Mouse (Mus musculus) layer of hippocampus, postnatal 36 days (tissue): ENCODE measurements around the gene Myh14. TPM values are rescaled to one million over a fixed set of nuclear protein-coding genes. Genes with fewer than 3 reads are reported as not detected.
"Not testable (repeated sequence)": the region's sequence is repeated elsewhere in the genome, so short reads cannot be mapped to it uniquely, and the experiment has no call there.

Experiments used
- DNase-seq, 2 experiments: peaks; one replicate each; pipeline ENCODE4 v3.0.0; 2022
- total RNA-seq, 2 experiments: library from RNA; stranded (reverse); gene quantifications; 2 replicates each; pipeline ENCODE4 v1.2.3; 2021

Myh14 gene
- total RNA-seq, result 10 to 100 TPM; 27.7 to 28.1 TPM

DNA sequence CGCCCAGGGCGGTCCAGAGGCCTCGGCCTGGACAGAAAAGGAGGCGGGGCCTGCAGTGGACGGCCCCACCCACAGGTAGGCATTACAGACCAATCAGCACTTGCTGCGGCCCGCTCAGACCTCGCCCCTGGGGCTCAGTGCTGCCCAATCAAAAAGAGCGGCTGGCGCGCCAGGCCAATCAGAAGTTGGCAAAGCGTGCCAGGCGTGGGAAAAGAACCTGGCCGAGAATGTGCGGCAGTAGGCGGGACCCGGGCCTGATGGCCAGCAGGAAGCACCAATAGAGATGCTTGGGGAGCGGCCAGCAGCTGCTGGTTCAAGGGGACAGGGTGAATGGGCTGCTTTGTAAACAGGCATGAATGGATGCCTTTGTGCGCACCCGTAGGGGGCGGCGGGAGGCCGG lies at the start of gene Myh14:
Gene Myh14, minus strand, starts transcription at position 41 of the 400 bp plus-strand sequence.
- peak; percentile 93 to 96 for DNase-seq

- DNase-seq, result no peak
Measured at GRCm38 (mm10) chr7:44709881-44710280, 39.2 kb upstream of the Myh14 start.

- DNase-seq, result no peak
Measured at GRCm38 (mm10) chr7:44708574-44708973, 37.9 kb upstream of the Myh14 start, which contains the start of gene Izumo2. TSS of gene Izumo2 (plus strand) at chr7:44708742.

- not testable (repeated sequence) for DNase-seq
Measured at GRCm38 (mm10) chr7:44708093-44708492, 37.5 kb upstream of the Myh14 start.

- no peak for DNase-seq
Measured at GRCm38 (mm10) chr7:44707169-44707675, 36.6 kb upstream of the Myh14 start.

- no peak for DNase-seq
Measured at GRCm38 (mm10) chr7:44706322-44706721, 35.7 kb upstream of the Myh14 start.

DNA sequence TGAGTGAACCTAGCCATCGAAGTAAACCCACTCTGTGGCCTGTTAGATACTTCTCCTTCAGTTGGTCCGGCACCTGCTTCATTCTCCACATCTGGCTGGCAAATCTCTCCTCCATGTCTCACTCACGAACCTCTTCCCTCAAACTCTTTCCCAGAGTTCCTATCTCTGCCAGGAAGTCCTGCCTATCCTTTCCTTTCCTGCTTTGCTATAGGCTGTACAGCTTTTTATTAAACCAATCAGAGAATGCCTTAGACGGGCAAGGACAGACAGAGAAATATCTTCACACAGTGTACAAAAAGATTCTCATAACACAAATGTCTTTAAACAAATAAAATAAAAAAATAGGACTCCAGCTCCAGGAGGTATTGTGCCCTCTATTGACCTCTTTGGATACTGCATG lies 34.4 kb upstream of the Myh14 start:
- DNase-seq, result no peak

GRCm38 (mm10) chr7:44704363-44704762 lies 33.7 kb upstream of the Myh14 start:
- DNase-seq, result peak in 1 of 2 experiments; percentile 20

DNA sequence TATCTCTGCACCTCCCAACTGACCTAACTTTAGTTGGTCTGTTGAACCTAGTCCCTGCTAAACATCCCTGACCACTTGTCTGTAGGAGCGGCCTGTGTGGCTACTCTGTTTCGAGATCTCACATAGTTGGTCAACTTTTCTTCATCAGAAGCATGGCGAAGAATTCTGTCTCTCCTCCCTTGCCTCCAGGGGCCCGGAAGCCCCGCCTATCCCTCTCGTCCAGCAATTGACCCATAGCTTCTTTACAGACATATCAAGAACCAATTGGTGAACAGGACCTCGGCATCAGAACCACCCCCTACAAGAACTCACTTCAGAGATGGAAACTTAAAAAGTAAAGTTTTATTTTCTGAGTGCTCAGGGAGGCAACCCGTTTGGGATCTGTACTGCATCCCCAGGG lies 32.3 kb upstream of the Myh14 start:
- no peak for DNase-seq

DNA sequence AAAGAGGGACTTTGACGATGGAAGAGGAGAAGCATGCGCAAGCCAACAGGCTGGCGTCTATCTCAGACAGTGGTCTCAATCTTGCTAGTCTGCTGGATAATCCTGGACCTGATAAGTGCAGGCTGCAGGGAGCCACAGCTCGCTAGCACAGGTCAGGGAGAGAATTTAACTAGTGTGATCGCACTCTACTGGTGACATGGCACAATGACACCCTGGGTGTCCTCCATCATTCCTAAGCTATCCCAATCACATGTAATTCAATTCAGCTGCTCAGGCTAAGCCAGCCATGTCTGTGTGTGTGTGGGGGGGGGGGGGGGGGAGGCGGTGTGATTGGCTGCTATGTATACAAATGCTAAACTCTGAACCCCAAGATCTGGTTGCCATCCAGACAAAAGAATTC lies 31.3 kb upstream of the Myh14 start:
- peak; percentile 27 to 36 for DNase-seq

- no peak for DNase-seq
Measured at GRCm38 (mm10) chr7:44697980-44698379, 27.3 kb upstream of the Myh14 start.

DNA sequence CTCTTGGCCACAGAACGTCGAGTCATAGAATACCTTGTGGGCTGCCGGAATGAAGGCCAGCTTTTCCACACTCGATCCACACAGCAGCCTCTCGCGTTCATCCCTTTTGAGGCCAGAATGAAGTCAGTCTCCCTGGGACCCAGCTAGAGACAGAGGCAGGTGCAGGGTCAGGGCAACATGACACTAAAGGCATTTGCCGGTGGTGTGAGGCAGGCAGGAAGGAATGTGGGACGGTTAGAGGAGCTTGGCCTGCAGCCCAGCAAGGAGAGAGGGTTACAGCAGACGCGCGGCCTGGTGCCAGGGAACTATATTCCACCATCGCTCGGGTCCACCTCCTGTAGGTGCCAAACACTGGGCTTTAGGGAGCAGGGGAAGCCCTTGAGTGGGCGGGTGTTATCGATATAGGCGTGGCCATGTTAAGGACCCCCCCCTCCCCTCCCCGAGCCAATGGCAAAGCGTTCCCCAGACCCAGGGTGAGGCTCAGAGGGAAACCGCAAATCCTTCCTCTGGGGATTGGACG lies 26.6 kb upstream of the Myh14 start:
- no peak for DNase-seq

GRCm38 (mm10) chr7:44695223-44695622 lies 24.6 kb upstream of the Myh14 start:
- no peak for DNase-seq

DNA sequence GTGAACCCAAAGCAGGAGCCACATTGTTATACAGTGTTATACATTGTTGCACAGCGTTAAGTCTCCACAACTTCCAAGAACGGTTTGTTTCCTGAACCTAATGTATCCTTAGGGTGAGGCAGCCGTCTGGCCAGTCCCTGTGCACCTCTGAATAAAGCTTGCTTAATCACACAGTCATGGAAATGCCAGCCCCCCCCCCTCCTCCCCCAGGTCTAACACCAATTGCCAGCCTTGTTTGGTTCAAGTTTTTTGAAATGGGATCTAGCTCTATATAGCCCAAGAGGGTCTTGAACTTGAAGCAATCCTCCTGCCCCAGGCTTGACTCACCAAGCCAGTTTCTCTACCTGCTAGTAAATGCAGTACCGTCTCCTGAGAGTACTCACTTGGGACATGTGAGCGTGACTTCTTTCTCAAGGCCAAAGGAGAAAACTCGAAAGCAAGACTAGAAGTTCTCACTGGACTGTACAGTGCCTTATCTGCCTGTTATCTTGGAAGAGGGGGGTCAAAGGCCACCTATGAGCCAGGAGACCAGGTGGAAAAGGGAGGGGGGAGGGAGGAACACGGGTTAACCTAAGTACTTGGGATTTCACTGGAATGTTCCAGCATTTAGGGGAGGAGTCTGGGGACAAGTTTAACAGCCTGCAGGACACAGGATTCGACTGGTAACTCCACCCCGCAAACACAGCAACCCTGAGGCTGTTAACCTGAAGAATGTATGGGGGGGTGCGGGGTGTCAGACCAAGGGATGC lies 23.0 kb upstream of the Myh14 start:
- no peak for DNase-seq

DNA sequence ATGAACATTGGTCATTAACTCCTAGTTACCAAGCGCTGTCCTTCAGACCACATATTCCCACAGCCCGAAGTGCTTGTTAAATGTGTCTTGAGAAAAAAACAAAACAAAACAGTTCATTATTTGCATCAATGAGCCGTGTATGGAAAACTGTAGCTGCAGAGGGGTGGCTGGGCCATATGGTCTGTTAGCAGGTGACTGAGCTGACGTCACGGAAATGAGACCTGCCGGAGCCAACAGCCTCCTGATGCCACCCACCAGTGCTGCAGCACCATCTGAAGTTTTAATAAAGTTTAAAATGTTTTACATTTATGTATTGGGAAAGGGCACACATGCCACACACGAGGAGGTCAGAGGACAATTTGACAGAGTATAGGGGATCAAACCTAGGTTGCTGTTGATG lies 18.7 kb upstream of the Myh14 start:
- no peak for DNase-seq

- DNase-seq, result no peak
Measured at GRCm38 (mm10) chr7:44688890-44689289, 18.2 kb upstream of the Myh14 start.

DNA sequence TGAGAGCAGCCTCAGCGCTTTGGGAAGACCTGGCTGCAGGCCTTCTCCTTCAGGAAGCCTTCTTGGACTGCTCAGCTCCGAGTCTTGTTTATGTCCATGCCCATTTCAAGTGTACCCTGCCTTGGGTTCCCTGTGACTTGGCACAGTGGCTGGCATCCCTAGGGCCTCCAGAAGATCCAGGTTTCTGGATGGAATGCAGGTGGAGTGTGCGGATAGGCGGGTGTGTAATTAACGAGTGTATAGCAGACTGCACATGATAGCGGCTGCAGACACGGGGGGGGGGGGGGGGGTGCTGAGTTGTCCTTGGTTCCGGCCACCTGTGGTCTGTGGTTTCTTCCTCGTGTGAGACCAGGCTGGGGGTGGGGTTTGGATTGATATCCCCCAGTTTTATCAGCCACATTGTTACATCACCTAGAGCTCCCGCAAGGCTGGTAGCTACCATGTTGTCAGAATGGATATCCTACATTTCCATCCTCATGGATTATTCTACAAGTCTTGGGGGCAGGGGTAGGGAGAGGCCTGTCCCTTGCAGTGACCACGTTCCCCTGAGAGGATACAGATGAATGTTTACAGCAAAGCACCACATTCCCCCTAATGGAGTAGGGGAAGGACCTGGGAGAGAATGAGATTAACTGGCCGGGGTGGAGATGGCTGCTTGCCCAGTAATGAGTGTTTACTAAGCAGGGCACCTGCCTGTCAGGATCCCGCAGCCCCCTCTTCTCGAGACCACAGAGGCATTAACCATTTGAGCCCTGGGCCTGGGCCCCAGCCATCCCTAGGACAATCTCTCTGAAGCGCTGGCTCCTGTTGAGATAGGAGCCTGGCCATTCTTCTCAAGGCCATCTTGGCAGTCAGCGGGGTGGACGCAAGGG lies 15.1 kb upstream of the Myh14 start:
- DNase-seq, result no peak

DNA sequence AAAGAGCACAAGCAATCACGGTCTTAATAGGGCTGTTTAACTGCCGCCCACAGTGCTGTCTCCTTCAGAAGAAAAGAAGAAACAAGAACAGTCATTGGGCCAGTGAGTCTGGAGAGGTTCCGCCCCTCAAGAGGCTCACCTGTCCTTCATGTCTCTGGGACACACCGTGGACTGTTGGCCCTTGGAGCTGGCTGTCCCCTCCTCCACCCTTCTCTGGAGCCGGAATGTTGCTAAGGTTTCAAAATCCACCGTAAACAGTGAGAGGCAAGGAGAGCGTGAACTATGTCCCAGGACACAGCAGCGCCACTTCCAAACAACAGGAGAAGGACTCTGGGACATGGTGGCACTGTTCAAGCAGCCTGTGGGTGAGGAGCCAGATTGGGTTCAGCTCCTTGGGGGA lies 13.0 kb upstream of the Myh14 start:
- DNase-seq, result no peak

GRCm38 (mm10) chr7:44676611-44677010 lies 6.0 kb upstream of the Myh14 start:
- peak; percentile 41 to 60 for DNase-seq

DNA sequence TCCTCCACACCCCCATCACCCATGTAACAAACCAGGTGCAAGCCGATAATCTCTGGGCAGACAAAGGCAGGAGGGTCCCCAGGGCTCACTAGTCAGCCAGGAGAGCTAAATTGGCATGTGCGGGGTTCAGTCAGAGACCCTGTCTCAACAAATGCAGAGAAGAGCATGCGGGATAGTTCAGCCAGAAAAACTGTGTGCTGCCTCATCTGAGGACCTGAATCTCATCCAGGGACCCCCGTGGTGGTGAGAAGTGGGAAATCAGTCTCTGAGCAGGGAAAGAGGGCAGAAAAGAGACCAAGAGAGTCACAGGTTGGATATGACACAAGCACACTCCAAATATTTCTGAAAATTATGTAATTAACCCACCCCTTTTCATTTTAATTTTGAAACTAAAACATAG lies 5.5 kb upstream of the Myh14 start:
- DNase-seq, result no peak

DNA sequence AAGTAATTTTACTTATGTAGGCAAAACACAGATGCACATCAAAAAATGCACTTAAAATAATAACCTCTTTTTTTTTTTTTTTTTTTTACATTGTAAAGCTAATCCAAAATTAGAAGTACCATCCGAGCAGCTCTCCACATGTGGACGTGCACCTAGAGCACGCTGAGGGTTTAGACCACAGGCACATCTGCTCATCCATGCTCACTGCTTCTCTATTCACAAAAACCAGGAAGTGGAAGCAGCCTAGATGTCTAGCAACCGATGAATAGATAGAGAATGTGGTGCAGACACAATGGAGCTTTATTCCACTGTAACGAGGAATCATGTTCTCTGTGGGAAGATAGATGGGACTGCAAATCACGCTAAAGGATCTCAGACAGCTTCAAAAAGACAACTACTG lies 4.5 kb upstream of the Myh14 start:
- DNase-seq, result no peak

GRCm38 (mm10) chr7:44674511-44674910 lies 3.9 kb upstream of the Myh14 start:
- DNase-seq, result no peak

- no peak for DNase-seq
Measured at GRCm38 (mm10) chr7:44672193-44672592, 1.6 kb upstream of the Myh14 start.
